Mouse (Mus musculus) brown adipose tissue, adult 24 weeks (tissue): Measurements from ENCODE around the gene Ptges3. TPM values are rescaled to one million over a fixed set of nuclear protein-coding genes. Genes with fewer than 3 reads are reported as not detected.
"Not testable (repeated sequence)": the region's sequence is repeated elsewhere in the genome, so short reads cannot be mapped to it uniquely, and the experiment has no call there.

Experiments
- H3K27ac ChIP-seq: fragments of 200-500 bp; replicated peaks from 2 replicates; pipeline ENCODE4 v1.5.1; 2012; ENCODE audit warnings: low read depth, mild to moderate bottlenecking, low read length
- H3K4me1 ChIP-seq: fragments of 200-500 bp; 2 replicates; pipeline ENCODE4 v1.6.1; 2012; ENCODE audit warnings: low read length, mixed read lengths; ENCODE audit not compliant: control insufficient read depth, insufficient read depth, insufficient read length
- H3K4me3 ChIP-seq: fragments of 200-500 bp; 2 replicates; pipeline ENCODE4 v1.5.1; 2012; ENCODE audit warnings: low read depth, mild to moderate bottlenecking, low read length, moderate library complexity; ENCODE audit not compliant: insufficient read depth
- polyA plus RNA-seq: library from polyadenylated mRNA; stranded (reverse); fragments of >200 nt; gene quantifications from 2 replicates; pipeline ENCODE4 v1.2.4, GENCODE M21; 2012; ENCODE audit not compliant: missing spikeins, insufficient read depth, insufficient read length

Gene Ptges3
- polyA plus RNA-seq, 1 experiment: 107 TPM

GRCm38 (mm10) chr10:128043041-128043835, 15.5 kb upstream of the Ptges3 start:
- peaks cover 4% of the 10 kb centered on the region; the same call in 1 of the 2 replicates for H3K4me1 ChIP-seq
- H3K27ac ChIP-seq: no peak overlapping the region
- H3K4me3 ChIP-seq: no peak overlapping the region

GRCm38 (mm10) chr10:128048157-128048556, 10.6 kb upstream of the Ptges3 start:
- Histone ChIP-seq H3K4me3 (no peak overlapping the region), H3K4me1 (no peaks in the 10 kb centered on the region), H3K27ac (no peak overlapping the region)

- no peak overlapping the region for H3K4me3 ChIP-seq
- no peaks in the 10 kb centered on the region for H3K4me1 ChIP-seq
- no peak overlapping the region for H3K27ac ChIP-seq
These were observed 9.0 kb upstream of the Ptges3 start for GRCm38 (mm10) chr10:128049741-128050140.

GRCm38 (mm10) chr10:128050355-128050754, 8.4 kb upstream of the Ptges3 start:
- Histone ChIP-seq H3K27ac (no peak overlapping the region), H3K4me1 (no peaks in the 10 kb centered on the region), H3K4me3 (no peak overlapping the region)

- Histone ChIP-seq H3K27ac (no peak overlapping the region), H3K4me3 (no peak overlapping the region), H3K4me1 (no peaks in the 10 kb centered on the region)
These were observed 7.2 kb upstream of the Ptges3 start for GRCm38 (mm10) chr10:128051589-128051988.

GRCm38 (mm10) chr10:128052136-128052535, 6.6 kb upstream of the Ptges3 start:
- H3K27ac ChIP-seq, H3K4me3 ChIP-seq, H3K4me1 ChIP-seq: not testable (repeated sequence)

GRCm38 (mm10) chr10:128053001-128053400, 5.8 kb upstream of the Ptges3 start:
- no peak overlapping the region for H3K4me3 ChIP-seq
- H3K27ac ChIP-seq: no peak overlapping the region
- no peaks in the 10 kb centered on the region for H3K4me1 ChIP-seq

GRCm38 (mm10) chr10:128058184-128058583, 570 bp upstream of the Ptges3 start:
- Histone ChIP-seq H3K27ac (peak overlapping the region; percentile 99), H3K4me1 (peaks cover 7% of the 10 kb centered on the region; the same call in 1 of the 2 replicates), H3K4me3 (peak overlapping the region; percentile 94)

- H3K4me1 ChIP-seq: peaks cover 7% of the 10 kb centered on the region
- peak overlapping the region; percentile 89 for H3K27ac ChIP-seq
- peak overlapping the region; percentile 87 for H3K4me3 ChIP-seq
These were observed 640 bp downstream of the Ptges3 start for GRCm38 (mm10) chr10:128059207-128059981.

- Histone ChIP-seq H3K4me3 (peak overlapping the region; percentile 34; the same call in 1 of the 2 replicates), H3K4me1 (peaks cover 7% of the 10 kb centered on the region), H3K27ac (no peak overlapping the region)
These were observed 2.4 kb downstream of the Ptges3 start for GRCm38 (mm10) chr10:128061109-128061508.

- Histone ChIP-seq H3K27ac (no peak overlapping the region), H3K4me1 (peaks cover 7% of the 10 kb centered on the region), H3K4me3 (no peak overlapping the region)
These were observed 3.7 kb downstream of the Ptges3 start for GRCm38 (mm10) chr10:128062221-128062989.

GRCm38 (mm10) chr10:128066072-128066471, 7.3 kb downstream of the Ptges3 start:
- no peak overlapping the region for H3K4me3 ChIP-seq
- no peak overlapping the region for H3K27ac ChIP-seq
- peaks cover 2% of the 10 kb centered on the region; the same call in 1 of the 2 replicates for H3K4me1 ChIP-seq

GRCm38 (mm10) chr10:128069201-128069600, 10.4 kb downstream of the Ptges3 start:
- no peaks in the 10 kb centered on the region for H3K4me1 ChIP-seq
- H3K27ac ChIP-seq: no peak overlapping the region
- H3K4me3 ChIP-seq: no peak overlapping the region

GRCm38 (mm10) chr10:128070432-128070831, 11.7 kb downstream of the Ptges3 start:
- H3K4me1 ChIP-seq, H3K27ac ChIP-seq, H3K4me3 ChIP-seq: not testable (repeated sequence)

GRCm38 (mm10) chr10:128078269-128078668, 19.5 kb downstream of the Ptges3 start:
- not testable (repeated sequence) for H3K27ac ChIP-seq, H3K4me1 ChIP-seq, H3K4me3 ChIP-seq
